Mouse (Mus musculus): ENCODE data around the gene Otulinl.

- TF ChIP-seq CTCF (IDR thresholded peaks at IDR 0.05; ENCODE audit: control insufficient read depth, insufficient read depth, low read length) (no peak), POLR2A (IDR thresholded peaks at IDR 0.05; ENCODE audit: borderline replicate concordance, control insufficient read depth, low read depth, low read length) (no peak)
Measured at GRCm38 (mm10) chr15:27683206-27683605, 1.8 kb upstream of the Otulinl start.
